Mouse (Mus musculus) forebrain, embryonic 13.5 days (tissue): ENCODE data around the gene Ppp4r2. TPM values are rescaled to one million over a fixed set of nuclear protein-coding genes. Genes with fewer than 3 reads are reported as not detected.

Source experiments
- ATAC-seq: fragments of 200-750 bp; cut with Nextera tagmentation; 2 replicates; pipeline ENCODE4 v1.8.0; 2017
- H3K27ac ChIP-seq: fragments of 300-500 bp; sonication (generic); 2 replicates; pipeline ENCODE4 v1.5.1; 2015; ENCODE audit warnings: inconsistent platforms, mild to moderate bottlenecking, moderate library complexity
- H3K27me3 ChIP-seq: fragments of 300-500 bp; sonication (generic); 2 replicates; pipeline ENCODE4 v1.6.1; 2015; ENCODE audit warnings: mild to moderate bottlenecking, inconsistent platforms
- H3K36me3 ChIP-seq: fragments of 300-500 bp; sonication (generic); 2 replicates; pipeline ENCODE4 v1.6.1; 2015; ENCODE audit warnings: mild to moderate bottlenecking, inconsistent platforms; ENCODE audit not compliant: poor library complexity, severe bottlenecking
- H3K4me1 ChIP-seq: fragments of 300-500 bp; sonication (generic); 2 replicates; pipeline ENCODE4 v1.6.1; 2015; ENCODE audit warnings: inconsistent platforms
- H3K4me2 ChIP-seq: fragments of 300-500 bp; sonication (generic); 2 replicates; pipeline ENCODE4 v1.6.1; 2015; ENCODE audit warnings: inconsistent platforms, mild to moderate bottlenecking, moderate library complexity
- H3K4me3 ChIP-seq: fragments of 300-500 bp; sonication (generic); 2 replicates; pipeline ENCODE4 v1.5.1; 2015; ENCODE audit warnings: mild to moderate bottlenecking, inconsistent platforms
- H3K9ac ChIP-seq: fragments of 300-500 bp; sonication (generic); 2 replicates; pipeline ENCODE4 v1.6.1; 2015; ENCODE audit warnings: mild to moderate bottlenecking, inconsistent platforms
- H3K9me3 ChIP-seq: fragments of 300-500 bp; sonication (generic); replicated peaks from 2 replicates; pipeline ENCODE4 v1.6.1; 2016; ENCODE audit warnings: inconsistent platforms
- WGBS: fragments of 180-500 bp; shearing (Covaris S2); methylation state at CpG from one replicate; pipeline ENCODE4 v1.1.7; 2015; 5-methylcytosine and 5-hydroxymethylcytosine counted together
- polyA plus RNA-seq: library from polyadenylated mRNA; unstranded; fragments of >200 nt; fragmentation: Nextera tagmentation; extraction: Ambion mirVana; gene quantifications from 2 replicates; pipeline ENCODE4 v1.2.1, GENCODE M21; 2015

Ppp4r2 gene
- polyA plus RNA-seq: 26.9 and 27.4 TPM in 2 replicates

DNA sequence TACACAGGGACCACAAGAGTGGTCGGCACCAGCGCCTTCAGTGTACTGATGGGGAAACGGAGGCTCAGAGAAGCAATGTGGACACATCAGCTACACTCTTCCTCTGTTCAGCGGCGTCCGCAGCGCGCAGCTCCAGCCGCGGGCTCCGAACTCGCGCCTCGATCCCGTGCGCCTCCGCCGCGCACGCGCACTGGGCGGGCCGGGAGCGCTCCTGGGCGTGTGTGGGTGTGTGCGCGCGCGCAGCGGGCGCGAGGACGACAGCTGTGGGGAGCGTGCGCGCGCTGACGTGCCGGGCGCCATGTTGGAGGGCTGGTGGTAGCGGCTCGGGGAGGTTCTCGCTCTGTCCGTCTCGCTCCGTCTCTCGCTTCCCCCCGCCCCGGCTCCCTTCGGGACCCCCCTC is at the start of gene Ppp4r2:
TSS of gene Ppp4r2 (plus strand) at position 268 of the 400 bp plus-strand sequence.
- Histone ChIP-seq H3K9ac (peak within 1 kb of the TSS; percentile 85), H3K27me3 (no peaks in the 10 kb centered on the region), H3K4me1 (peaks cover 34% of the 10 kb centered on the region), H3K9me3 (no peaks in the 10 kb centered on the region), H3K27ac (peak within 1 kb of the TSS; percentile 90), H3K4me3 (peak within 1 kb of the TSS; percentile 87), H3K4me2 (peak within 1 kb of the TSS; percentile 68), H3K36me3 (peaks cover 31% of the 10 kb centered on the region)
- ATAC-seq: peak; percentile 95
- 0% methylated on average over 40 of the region's 50 CpGs for WGBS

DNA sequence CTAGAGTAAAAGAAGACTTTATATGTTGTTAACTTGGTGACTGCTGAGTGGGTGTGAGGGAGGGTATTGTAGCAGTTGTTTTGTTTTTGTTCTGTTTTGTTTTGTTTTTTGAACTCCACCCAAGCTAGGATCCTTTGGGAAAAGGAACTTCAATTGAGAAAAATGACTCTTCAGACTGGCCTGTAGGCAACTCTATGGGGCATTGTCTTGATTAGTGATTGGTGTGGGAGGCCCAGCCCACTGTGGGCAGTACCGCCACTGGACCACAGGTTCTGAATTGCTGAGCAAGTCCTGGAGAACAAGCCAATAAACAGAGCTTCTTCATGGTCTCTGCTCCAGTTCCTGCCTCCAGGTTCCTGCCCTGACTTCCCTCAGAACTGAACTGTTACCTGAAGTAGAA is 45.7 kb upstream of the Ppp4r2 start:
- ATAC-seq: no peak
- WGBS: 75% methylated on average over 1 of the region's 1 CpGs
- no peak overlapping the region for H3K9ac ChIP-seq
- no peaks in the 10 kb centered on the region for H3K27me3 ChIP-seq
- H3K36me3 ChIP-seq: no peaks in the 10 kb centered on the region
- H3K9me3 ChIP-seq: peaks cover 4% of the 10 kb centered on the region; the same call in 1 of the 2 replicates
- no peak overlapping the region for H3K4me3 ChIP-seq
- no peaks in the 10 kb centered on the region for H3K4me1 ChIP-seq
- H3K27ac ChIP-seq: no peak overlapping the region
- no peak overlapping the region for H3K4me2 ChIP-seq

DNA sequence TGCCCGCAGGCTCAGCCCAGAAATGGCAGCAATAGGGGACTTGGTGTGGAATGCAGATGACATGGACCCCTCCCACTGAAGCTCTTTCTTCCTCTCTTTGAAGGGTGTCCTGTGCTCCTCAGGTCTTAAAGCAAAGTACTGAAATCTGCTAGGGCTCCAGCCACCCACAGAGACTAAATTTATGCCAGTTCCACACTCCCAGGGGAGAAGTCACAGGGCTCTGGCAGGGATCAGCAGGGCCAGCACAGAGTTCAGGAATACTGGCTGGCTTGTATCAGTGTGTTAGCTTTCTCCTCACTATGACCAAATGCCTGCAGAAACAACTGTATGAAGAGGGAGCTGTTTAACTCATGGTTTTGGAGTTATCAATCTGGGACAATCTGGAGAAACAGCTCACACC is 44.3 kb upstream of the Ppp4r2 start:
- Histone ChIP-seq H3K27me3 (no peaks in the 10 kb centered on the region), H3K9me3 (peaks cover 4% of the 10 kb centered on the region; the same call in 1 of the 2 replicates), H3K4me3 (no peak overlapping the region), H3K27ac (no peak overlapping the region), H3K4me2 (no peak overlapping the region), H3K9ac (no peak overlapping the region), H3K4me1 (no peaks in the 10 kb centered on the region; the same call in 1 of the 2 replicates), H3K36me3 (no peaks in the 10 kb centered on the region)
- 100% methylated on average over 1 of the region's 1 CpGs for WGBS
- ATAC-seq: no peak

DNA sequence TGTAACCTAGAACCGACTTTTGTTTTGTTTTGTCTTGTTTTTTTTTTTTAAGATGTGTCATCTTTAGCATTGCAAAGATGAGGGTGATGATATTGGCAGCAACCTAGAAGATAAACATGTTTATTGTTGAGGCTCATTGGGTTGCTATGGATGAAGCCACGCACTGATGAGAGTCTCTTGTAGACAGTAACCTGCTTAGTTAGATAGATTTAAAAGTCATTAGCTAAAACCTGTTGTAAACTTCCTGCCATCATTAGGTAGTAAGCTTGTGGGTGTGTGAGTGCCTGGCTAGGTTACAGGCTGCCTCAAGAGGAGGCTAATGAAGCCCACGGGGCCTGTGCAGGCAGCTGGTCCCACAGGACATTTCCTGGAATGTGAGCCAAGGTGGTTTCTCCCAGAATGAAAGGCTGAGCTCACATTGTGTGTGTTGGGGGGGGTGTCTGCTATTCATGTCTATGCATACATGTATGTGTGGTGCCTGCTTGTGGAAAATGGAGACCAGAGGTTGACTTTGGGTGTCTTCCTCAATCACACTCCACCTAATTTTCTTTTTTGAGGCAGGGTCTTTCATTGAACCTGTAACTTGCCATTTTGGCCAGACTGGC is 41.3 kb upstream of the Ppp4r2 start:
- ATAC-seq: no peak
- 79% methylated on average over 3 of the region's 3 CpGs for WGBS
- H3K27ac ChIP-seq: no peak overlapping the region

DNA sequence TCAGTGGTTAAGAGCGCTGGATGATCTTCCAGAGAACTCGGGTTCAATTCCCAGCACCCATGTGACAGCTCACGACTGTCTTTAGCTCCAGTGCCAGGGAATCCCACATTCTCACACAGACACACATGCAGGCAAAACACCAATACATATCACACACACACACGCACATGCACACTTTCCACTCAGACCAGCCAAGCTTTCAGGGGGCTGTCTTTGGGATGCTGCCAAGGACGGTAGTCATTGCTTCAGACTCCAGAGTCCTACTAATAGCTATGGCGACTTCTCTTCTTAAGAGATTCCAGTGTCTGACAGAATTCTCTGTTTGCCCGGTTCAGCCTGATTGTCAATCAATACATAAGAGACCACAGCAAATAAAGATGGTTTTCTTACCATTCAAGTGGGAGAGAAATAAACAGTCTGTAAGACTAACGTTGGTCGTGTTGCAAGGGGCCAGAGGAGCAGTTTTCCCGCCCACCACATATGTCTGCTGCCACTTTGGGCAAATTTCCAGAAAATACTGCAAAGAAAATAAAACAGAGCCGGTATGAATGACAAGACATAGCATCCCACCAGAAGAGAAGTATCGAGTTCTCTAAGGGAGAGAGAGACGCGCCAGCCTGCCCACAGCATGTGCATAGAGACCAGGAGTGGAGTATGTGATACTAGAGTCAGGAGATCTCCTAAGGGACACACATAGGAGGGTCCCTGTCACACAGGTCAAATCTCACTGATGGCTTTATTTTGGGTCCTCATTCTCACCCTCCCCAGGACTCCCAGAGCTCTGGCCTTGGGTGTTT is 40.3 kb upstream of the Ppp4r2 start:
- Histone ChIP-seq H3K36me3 (no peaks in the 10 kb centered on the region), H3K9me3 (no peaks in the 10 kb centered on the region), H3K4me1 (peaks cover 3% of the 10 kb centered on the region; the same call in 1 of the 2 replicates), H3K4me2 (no peak overlapping the region), H3K9ac (no peak overlapping the region), H3K27me3 (no peaks in the 10 kb centered on the region), H3K4me3 (no peak overlapping the region), H3K27ac (no peak overlapping the region)
- 0 out of 2 replicates have a peak, but pooled peaks have one; percentile 30 for ATAC-seq
- WGBS: 63% methylated on average over 14 of the region's 14 CpGs

More for the DNA sequence above, 41.3 kb upstream of the Ppp4r2 start:
- Histone ChIP-seq H3K4me1 (peaks cover 3% of the 10 kb centered on the region; the same call in 1 of the 2 replicates), H3K9me3 (no peaks in the 10 kb centered on the region), H3K9ac (no peak overlapping the region), H3K36me3 (no peaks in the 10 kb centered on the region), H3K4me2 (no peak overlapping the region), H3K27me3 (no peaks in the 10 kb centered on the region), H3K4me3 (no peak overlapping the region)

DNA sequence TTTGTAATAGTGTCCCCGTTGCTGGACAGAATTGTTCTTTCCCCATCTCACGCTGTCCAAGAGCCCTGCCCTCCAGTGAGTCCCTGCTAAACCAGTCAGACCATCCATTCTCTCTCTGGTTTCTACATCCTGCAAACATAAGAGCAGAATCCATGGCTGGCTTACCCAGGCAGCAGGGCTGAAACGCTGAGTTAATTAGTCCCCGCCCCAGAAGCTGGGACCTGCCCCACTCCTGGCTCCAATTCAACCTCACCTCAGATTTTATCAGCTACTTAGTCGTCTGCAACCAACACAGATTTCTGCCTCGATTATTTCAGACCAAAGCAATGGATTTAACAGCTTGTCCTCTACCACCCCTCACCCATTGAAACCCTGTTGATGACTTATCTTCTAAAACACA is 37.6 kb upstream of the Ppp4r2 start:
- Histone ChIP-seq H3K36me3 (no peaks in the 10 kb centered on the region), H3K4me3 (no peak overlapping the region), H3K9ac (no peak overlapping the region), H3K27ac (no peak overlapping the region), H3K27me3 (no peaks in the 10 kb centered on the region), H3K4me1 (peaks cover 3% of the 10 kb centered on the region; the same call in 1 of the 2 replicates), H3K9me3 (no peaks in the 10 kb centered on the region), H3K4me2 (no peak overlapping the region)
- WGBS: 49% methylated on average over 6 of the region's 6 CpGs
- ATAC-seq: 0 out of 2 replicates have a peak, but pooled peaks have one; percentile 16

DNA sequence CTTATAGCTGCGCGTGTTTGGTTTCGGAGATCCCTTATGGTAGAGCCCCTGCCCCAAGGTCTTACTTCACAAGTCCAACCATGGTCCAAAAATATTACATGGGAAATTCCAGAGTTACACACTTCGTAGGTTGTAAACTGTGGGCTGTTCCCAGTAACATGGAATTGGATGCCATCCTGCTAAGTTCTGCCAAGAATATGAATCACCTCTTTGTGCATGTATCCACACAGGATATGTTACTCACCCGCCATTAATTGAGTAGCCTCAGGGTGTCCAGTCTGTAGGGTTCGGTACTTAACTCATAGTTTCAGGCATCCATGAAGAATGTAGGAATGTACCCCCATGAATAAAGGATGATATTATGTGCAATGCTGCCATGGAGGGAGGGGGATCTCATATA is 34.1 kb upstream of the Ppp4r2 start:
- H3K27me3 ChIP-seq: no peaks in the 10 kb centered on the region
- H3K27ac ChIP-seq: no peak overlapping the region
- H3K9ac ChIP-seq: no peak overlapping the region
- H3K4me2 ChIP-seq: no peak overlapping the region
- no peak for ATAC-seq
- WGBS: 94% methylated on average over 6 of the region's 6 CpGs
- H3K9me3 ChIP-seq: no peaks in the 10 kb centered on the region
- no peak overlapping the region for H3K4me3 ChIP-seq
- H3K36me3 ChIP-seq: no peaks in the 10 kb centered on the region
- 0 out of 2 replicates have a peak, but pooled peaks cover 3% of the 10 kb centered on the region for H3K4me1 ChIP-seq

DNA sequence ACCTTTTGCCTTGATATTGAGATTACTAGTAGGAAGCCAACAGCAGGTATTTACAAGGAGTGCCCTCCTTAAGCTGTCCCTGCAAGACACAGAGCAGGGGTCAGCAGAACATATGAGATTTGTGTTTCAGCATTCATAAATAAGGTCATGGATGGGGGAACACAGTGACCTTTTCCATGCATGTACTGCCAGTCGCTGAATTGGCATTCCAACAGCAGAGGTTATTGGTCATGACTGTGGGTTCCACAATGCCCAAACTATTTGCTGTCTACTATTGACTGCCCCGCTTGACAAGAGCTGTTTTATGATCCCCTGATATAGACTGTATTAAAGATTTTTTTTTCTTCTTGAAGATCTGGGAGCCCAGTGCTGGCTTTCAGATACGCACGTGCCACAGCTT is 33.7 kb upstream of the Ppp4r2 start:
- Histone ChIP-seq H3K36me3 (no peaks in the 10 kb centered on the region), H3K27me3 (no peaks in the 10 kb centered on the region), H3K27ac (no peak overlapping the region), H3K4me3 (no peak overlapping the region), H3K4me2 (no peak overlapping the region), H3K9me3 (no peaks in the 10 kb centered on the region), H3K9ac (no peak overlapping the region), H3K4me1 (0 out of 2 replicates have a peak, but pooled peaks cover 3% of the 10 kb centered on the region)
- ATAC-seq: no peak
- WGBS: 96% methylated on average over 4 of the region's 4 CpGs

DNA sequence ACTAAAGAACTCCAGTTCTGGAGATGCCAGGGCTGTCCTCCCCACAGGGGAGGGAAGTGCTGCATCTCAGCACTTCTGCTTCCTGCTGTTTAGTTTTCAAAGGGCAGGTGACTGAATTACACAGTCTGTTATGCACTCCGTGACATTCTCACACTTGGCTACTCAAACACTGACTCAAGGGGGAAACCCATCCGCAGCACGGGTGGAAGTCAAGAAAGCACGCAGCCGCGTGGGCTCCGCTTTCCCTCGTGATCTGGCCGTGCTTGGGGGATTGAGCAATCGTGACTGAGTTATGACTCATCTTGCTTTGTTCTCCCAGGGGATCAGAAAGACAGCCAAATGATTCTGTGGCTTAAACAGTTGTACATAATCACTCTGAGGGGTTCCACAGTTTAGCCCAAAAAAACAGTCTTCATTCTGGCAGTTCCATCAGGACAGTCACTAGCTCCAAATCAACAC is 32.9 kb upstream of the Ppp4r2 start:
- Histone ChIP-seq H3K36me3 (no peaks in the 10 kb centered on the region), H3K27me3 (no peaks in the 10 kb centered on the region), H3K4me1 (peaks cover 2% of the 10 kb centered on the region; the same call in 1 of the 2 replicates), H3K9ac (no peak overlapping the region), H3K4me2 (no peak overlapping the region), H3K4me3 (no peak overlapping the region), H3K9me3 (no peaks in the 10 kb centered on the region), H3K27ac (no peak overlapping the region)
- WGBS: 77% methylated on average over 10 of the region's 10 CpGs
- ATAC-seq: no peak

DNA sequence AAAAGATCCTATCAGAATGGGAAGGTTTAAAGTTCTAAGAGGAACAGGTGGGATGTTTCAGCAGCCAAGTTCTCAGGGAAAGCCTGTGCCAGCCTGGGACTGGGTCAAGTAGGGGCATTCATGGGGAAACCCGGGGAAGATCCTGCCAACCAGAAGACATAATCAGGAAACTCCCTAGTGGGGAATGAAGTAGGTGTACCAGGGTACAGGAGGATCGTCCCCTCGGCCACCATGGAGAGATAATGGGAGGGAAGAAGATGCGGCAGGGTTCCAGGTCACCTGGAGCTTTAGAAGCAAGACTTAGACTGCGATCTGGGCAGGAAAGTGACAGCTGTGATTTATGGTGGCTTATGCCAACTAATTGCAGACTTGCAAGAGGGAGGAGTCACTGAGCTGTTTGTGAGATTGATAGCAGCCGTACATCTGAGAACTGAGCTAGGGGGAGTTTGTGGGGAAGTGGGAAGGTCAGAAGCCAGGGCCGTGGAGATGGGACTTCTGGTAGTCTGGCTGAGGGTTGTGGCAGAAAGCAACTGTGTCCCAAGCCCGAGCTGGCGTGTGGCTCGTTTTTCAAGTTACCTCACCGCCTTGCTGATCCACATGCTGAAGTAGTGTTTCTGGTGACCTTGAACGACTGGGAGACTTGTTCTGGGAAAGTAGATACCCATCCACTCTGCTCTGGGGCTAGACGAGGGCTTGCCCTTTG is 30.9 kb upstream of the Ppp4r2 start:
- no peak overlapping the region for H3K9ac ChIP-seq
- no peaks in the 10 kb centered on the region for H3K27me3 ChIP-seq
- H3K4me2 ChIP-seq: no peak overlapping the region
- H3K9me3 ChIP-seq: no peaks in the 10 kb centered on the region
- peaks cover 8% of the 10 kb centered on the region; the same call in 1 of the 2 replicates for H3K4me1 ChIP-seq
- 84% methylated on average over 13 of the region's 13 CpGs for WGBS
- H3K4me3 ChIP-seq: no peak overlapping the region
- ATAC-seq: no peak
- no peak overlapping the region for H3K27ac ChIP-seq
- no peaks in the 10 kb centered on the region for H3K36me3 ChIP-seq

DNA sequence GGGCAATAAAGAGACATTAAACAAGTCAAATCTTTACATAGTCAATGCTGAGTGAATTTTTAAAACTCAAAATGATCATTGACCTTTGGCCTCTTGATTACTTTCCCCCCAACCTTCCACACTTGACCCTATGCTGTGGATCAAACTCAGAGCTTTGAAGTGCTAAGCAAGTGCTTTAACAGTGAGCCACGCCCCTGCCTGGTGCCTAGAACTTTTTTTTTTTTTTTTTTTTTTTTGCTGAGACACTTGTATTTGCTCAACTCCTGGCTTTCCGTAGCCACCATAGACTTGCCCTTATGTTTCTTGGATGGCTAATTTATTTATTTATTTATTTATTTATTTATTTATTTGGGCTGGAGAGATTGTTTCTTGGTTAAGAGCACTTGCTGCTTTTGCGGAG is 30.2 kb upstream of the Ppp4r2 start:
- Histone ChIP-seq H3K36me3 (no peaks in the 10 kb centered on the region), H3K27me3 (no peaks in the 10 kb centered on the region), H3K9ac (no peak overlapping the region), H3K4me1 (peaks cover 8% of the 10 kb centered on the region; the same call in 1 of the 2 replicates), H3K27ac (no peak overlapping the region), H3K4me3 (no peak overlapping the region), H3K4me2 (no peak overlapping the region), H3K9me3 (no peaks in the 10 kb centered on the region)
- no peak for ATAC-seq
- WGBS: 89% methylated on average over 3 of the region's 3 CpGs

DNA sequence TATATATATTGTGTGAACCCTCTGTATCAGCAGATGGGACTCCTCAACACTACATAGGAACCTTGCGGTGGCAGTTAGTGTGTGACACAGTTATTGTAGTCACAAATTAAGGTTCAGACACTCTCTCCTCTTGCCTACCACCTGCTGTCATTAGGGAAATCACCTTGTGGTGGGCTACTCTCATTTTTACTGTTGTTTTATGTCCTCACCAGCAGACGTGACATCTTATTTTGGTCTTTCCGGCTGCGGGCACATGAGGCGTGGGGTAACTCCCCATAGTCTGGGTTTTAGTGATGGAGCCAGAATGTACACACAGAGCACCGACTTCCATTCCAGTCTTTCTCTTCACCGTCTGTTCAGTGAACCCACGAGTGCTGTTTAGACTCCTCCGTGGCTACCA is 26.2 kb upstream of the Ppp4r2 start:
- Histone ChIP-seq H3K27me3 (no peaks in the 10 kb centered on the region), H3K4me2 (no peak overlapping the region), H3K9ac (no peak overlapping the region), H3K4me1 (peaks cover 8% of the 10 kb centered on the region; the same call in 1 of the 2 replicates), H3K27ac (no peak overlapping the region), H3K9me3 (no peaks in the 10 kb centered on the region), H3K4me3 (no peak overlapping the region), H3K36me3 (no peaks in the 10 kb centered on the region)
- no peak for ATAC-seq
- 91% methylated on average over 9 of the region's 9 CpGs for WGBS
